Mouse (Mus musculus) liver (tissue): ENCODE data around the gene Rpl5.

Experiments
- DNase-seq: peaks from one replicate; pipeline ENCODE4 v3.0.0-alpha.2; 2020; ENCODE audit warnings: mixed read lengths

Rpl5 gene

GRCm38 (mm10) chr5:107946475-107946874, 46.2 kb downstream of the Rpl5 start:
- no peak for DNase-seq

DNA sequence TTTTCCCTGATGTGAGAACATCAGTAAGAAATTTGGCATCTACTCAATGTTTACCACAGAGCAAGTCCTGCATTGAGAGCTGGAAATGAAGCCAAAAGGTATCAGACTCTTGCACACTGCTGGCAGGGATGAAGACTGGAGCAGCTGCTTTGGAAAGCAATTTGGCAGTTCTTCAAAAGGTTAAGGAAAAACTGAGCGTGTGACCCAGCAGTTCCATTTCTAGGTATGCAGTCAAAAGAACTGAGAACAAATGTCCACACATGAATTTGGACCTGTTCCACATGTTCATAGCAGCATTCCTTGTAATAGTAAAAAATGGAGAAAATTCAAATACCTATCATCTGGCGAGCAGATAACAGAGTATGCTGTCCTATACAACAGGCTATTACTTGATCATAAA, 47.2 kb downstream of the Rpl5 start:
- DNase-seq: no peak

- no peak for DNase-seq
Observed at GRCm38 (mm10) chr5:107948899-107949298, 48.6 kb downstream of the Rpl5 start.

GRCm38 (mm10) chr5:107949607-107950006, 49.3 kb downstream of the Rpl5 start:
- no peak for DNase-seq

- DNase-seq: peak; percentile 33
Observed at GRCm38 (mm10) chr5:107950643-107951042, 50.3 kb downstream of the Rpl5 start.
